Mouse (Mus musculus) spleen, postnatal 36 days (tissue): ENCODE data around the gene Birc6.
A peak's percentile ranks its signal among the peaks of the same experiment; 100 is the strongest.

Experiments used
- DNase-seq, 2 experiments: peaks; one replicate each; pipeline ENCODE4 v3.0.0; 2022; ENCODE audit warnings: low spot score in 2 of 2, mixed read lengths in 1 of 2

The Birc6 gene

DNA sequence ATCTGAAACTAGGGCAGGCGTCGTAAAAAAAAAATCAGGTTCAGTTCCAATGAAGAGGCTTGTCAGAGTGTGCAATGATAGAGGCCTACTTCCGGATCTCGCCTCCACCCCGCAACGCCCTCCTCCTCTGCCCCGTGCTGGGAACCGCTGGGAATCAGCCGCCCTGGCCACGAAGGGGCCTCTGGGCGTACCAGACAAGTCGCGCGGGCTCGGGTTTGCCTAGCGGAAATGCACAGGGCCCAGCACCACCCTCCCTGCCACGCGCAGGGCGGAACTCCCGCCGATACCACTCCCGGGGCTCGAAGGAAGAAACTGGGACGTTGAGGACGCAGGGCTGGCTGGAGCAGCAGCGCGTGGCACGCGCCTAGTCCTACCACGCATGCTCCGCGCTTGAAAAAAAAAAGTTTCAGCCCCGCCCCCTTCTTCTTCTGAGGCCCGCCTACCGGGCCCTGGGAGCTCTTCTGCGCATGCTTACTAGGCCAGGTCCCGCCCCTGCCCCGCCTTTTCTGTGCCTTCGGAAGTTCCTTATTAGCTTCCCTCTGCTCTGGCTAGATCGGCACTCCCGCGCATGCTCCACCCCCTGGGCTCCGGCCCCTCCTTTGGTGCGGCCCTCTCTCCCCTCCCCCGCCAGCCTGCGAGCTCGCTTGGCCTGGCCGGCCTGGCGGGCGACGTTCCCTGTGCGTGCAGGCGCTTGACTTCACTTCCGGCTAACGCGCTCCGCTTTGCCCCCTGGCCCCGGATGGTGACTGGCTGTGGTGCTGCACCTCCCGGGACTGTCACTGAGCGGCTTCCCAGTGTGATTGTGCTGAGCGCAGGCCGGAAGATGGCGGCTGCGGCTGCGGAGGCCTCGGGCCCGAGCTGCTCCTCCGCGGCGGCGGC, at the start of gene Birc6:
Birc6 (plus strand) TSS at position 567 of the 879 bp plus-strand sequence.
- peak; percentile 100 for DNase-seq

GRCm38 (mm10) chr17:74480361-74481069, 47.6 kb upstream of the Birc6 start:
- DNase-seq, result no peak

GRCm38 (mm10) chr17:74489024-74489900, 38.8 kb upstream of the Birc6 start, which contains the start of gene Yipf4:
Gene Yipf4 (plus strand): TSS chr17:74489493.
- peak; percentile 95 to 97 for DNase-seq

DNA sequence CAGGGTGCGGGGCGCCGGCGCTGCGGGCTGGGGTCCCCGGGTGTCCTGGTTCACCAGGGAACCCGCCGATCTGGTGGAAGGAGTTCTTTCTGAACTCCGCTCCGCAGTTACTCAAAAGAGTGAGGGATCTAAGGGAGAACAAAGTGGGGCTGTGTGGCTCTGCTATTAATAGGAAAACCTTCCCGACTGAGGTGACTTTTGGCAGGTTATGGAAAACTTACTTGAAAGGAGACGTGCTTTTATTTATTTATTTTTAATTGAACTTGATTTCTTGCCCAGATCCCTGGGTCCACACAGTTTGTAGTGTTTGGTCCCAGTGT, 38.2 kb upstream of the Birc6 start:
- DNase-seq, result no peak

DNA sequence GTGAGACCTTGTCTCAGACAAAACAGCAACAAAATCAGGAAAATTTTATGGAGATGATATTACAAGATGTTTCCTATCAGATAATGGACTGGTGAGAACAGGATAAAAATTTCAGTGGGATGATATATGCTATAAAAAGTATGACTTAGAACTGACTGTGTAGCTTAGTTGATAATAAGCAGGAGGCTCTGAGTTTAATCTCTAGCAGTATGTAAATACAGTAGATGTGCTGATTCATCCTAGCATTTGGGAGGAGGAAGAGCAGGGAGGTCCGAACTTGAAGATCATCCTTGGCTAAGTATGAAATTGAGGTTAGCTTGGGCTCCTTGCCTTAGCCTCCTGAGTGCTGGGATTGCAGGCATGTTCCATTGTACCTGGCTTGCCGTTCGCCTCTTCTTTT, 36.5 kb upstream of the Birc6 start:
- DNase-seq, result no peak

- no peak for DNase-seq
These were observed 27.9 kb upstream of the Birc6 start for GRCm38 (mm10) chr17:74500204-74500603.

DNA sequence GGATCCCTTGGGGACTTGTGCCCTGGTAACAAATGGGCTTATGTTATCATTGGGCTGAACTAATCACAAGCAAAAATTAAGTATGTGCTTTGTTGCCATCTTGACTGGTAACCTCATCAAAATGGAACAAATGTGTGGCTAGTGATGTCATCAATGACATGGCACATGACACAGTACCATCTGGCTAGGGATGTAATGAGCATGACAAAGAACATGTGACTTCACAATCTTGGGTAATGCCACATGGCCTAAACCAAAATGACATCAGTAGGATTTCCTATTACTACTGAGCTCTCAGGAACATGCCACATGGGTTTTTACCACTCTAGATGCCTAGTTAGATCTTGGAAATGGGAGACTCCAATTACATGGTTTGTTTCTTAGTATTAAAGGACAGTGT, 27.0 kb upstream of the Birc6 start:
- no peak for DNase-seq

GRCm38 (mm10) chr17:74507934-74508333, 20.2 kb upstream of the Birc6 start:
- no peak for DNase-seq

GRCm38 (mm10) chr17:74508600-74508999, 19.5 kb upstream of the Birc6 start:
- peak; percentile 18 to 20 for DNase-seq

DNA sequence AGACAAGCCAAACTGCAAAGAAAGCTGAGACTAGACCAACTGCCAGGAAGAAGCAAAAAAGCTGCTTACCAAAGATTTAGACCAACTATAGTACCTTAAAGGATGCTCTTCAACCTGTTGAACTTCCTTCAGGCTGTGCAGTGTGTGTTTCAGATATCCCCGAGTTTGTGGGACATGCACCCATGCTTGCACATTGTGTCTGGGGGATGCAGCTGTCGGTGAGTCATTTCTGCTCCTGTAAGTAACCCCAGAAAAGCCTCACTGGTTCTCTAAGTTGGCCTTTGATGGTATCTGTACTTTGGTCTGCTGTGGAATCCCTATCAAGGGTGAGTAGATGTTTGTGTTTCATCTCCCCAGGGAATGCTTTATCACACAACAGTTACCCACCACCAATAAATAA, 15.8 kb upstream of the Birc6 start:
- DNase-seq, result no peak

GRCm38 (mm10) chr17:74522797-74523723, 5.0 kb upstream of the Birc6 start:
- DNase-seq, result peak in 1 of 2 experiments; percentile 6

DNA sequence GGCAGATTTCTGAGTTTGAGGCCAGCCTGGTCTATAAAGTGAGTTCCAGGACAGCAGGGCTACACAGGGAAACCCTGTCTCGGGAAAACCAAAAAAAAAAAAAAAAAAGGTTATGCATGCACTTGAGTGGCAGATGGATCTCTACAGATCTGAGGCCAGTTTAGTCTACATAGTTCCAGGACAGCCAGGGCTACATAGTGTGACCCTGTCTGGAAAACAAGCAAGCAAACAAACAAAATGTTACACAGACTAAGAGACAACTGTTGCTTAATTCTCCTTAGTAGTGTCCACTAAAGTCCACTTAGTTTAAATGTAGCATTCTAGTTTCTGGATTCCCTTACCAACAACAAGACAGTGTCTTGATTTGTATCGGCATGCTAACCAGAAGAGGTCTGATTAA, 2.0 kb upstream of the Birc6 start:
- no peak for DNase-seq

DNA sequence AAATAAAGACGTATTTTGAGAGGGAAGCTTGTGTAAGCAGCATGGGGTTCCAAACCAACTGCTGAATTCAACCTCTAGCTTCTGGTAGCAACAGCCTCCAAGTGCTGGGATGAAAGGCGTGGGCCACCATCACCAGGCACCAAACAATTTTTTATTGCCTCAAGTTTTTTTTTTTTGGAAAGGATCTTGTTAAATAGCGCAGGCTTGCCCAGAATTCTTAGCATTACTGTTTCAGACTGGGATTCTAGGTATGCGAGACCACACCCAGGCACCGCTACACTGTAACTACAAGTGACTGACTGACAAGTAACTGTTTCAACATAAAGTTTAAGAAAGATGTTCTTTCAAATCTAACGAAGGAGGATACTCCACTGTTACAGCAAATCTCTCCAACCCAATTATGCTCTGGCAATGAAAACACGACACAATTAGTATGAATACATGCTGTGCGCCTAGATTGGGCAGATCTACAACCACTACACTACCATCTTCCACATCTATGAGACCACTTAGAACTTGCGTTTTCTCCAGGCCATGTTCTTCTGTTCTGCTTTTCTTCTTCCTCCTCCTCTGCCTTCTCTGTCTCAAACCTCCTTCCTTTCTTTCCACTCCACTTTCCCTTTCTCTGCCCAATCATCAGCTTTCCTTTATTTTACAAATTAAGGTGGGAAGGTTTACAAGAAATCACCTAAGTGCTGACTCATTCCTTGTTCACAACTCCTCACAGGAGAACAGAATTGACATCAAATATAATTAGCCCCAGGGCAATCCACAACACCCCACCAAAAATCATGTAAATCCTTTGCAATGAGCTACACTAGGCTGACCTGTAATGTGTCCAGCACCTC, 1.1 kb upstream of the Birc6 start:
- peak in 1 of 2 experiments; percentile 2 for DNase-seq

GRCm38 (mm10) chr17:74528648-74529532, 795 bp downstream of the Birc6 start:
- DNase-seq, result peak in 1 of 2 experiments; percentile 18

- DNase-seq, result no peak
These were observed 1.4 kb downstream of the Birc6 start for GRCm38 (mm10) chr17:74529533-74529824.

DNA sequence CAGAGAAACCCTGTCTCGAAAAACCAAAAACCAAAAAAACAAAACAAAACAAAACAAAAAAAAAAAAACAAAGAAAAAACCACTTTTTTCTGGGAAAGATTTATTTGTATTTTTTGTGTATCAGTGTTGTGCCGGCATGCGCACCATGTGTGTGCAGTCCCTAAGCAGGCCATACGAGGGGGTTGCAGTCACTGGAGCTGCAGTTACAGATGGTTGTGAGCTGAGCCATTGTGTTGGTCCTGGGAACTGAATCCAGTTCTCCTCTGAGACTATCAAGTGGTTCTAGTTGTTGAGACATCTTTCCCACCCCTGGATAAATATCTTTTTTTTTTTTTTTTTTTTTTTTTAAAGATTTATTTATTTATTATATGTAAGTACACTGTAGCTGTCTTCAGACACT, 6.9 kb downstream of the Birc6 start:
- no peak for DNase-seq

DNA sequence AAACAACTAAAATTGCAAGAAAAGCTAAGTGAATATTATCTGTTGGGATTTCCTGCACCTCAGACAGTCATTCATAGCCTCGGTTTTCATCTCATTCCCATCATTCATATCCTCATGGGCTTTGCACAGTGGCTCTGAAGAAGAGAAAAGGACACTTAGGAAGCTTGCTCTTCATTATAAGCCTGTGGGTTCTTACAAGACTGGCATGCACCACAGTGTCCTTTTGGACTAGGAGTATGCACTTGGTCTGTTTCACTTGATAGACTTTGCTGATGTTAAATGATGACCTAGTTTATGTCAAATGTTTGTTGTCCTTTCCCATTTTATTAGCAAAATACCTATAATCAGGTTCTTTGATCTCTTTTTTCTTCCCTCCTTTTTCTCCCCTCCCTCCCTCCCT, 9.4 kb downstream of the Birc6 start:
- DNase-seq, result no peak

DNA sequence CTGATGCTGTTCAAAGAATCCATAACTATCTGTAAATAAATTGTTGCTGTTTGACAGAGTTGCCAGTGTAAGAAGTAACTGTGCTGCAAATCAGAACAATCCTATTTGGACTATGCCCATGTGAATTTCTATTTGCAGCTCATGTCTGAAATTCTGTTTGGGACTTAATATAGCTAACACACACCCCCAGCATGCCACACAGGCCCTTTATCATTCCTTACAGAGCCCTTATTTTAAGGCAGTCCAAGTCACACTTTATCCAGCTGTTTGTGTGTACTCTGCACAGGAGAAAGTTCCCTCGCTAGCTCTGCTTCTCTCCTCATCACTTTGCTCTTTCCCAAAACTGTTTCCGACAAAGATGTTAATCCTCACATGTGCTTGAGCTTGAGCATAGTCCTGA, 15.5 kb downstream of the Birc6 start:
- no peak for DNase-seq

DNA sequence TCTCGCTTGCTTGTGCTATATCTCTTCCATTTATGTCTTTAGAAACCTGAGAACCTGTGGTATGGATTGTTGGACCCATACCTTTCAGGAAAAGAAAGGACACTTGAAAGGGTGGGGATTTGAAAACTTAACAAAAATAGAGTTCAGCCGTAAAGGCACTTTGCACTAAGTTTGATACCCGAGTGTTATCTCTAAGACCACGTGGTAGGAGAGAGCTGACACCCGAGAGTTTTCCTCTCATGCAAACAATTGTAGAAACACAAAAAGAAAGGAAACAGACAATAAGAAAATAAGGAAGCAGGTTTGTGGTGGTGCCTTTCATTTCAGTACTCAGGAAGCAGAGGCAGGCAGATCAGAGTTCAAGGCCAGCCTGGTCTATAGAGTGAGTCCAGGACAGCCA, 26.0 kb downstream of the Birc6 start:
- no peak for DNase-seq
